Mouse (Mus musculus) liver, postnatal 0 days (tissue): Measurements from ENCODE around the gene Unc5b.

ENCODE experiments used
- CTCF ChIP-seq: sonication (generic); IDR thresholded peaks from 2 replicates; pipeline ENCODE4 v1.5.1; 2016; ENCODE audit warnings: antibody characterized with exemption, low read depth
- EP300 ChIP-seq: IDR thresholded peaks from 2 replicates; pipeline ENCODE4 v1.6.1; 2016; ENCODE audit warnings: antibody characterized with exemption, low read depth, mild to moderate bottlenecking

GRCm38 (mm10) chr10:60746512-60746911, 84.9 kb downstream of the Unc5b start:
- no peak for TF ChIP-seq EP300
- no peak for TF ChIP-seq CTCF
